Mouse (Mus musculus): Measurements from ENCODE around the gene Git2.

Git2 gene

GRCm38 (mm10) chr5:114764812-114765735 lies 10.2 kb downstream of the Git2 start:
- DNase-seq (ENCODE audit: low spot score) = no peak

DNA sequence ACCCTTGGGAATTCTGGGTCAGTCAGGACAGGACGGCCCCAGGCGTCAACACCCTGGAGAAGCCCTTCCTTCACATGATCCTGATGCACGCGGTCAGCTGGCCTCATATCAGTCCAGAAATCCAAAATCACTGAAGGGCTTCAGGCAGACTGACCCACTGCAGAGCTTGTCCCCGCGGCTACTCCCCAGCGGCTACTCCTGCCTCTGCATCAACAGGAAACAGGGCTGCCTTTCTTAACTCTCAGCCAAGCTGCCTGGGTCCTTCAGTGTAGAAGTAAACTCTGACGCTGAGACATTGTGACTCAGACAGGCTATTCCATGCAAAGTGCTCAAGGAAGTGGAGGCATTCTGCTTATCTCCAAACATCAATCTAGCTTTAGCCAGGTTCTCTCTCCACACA lies 13.3 kb downstream of the Git2 start:
- no peak for DNase-seq (ENCODE audit: low spot score)

DNA sequence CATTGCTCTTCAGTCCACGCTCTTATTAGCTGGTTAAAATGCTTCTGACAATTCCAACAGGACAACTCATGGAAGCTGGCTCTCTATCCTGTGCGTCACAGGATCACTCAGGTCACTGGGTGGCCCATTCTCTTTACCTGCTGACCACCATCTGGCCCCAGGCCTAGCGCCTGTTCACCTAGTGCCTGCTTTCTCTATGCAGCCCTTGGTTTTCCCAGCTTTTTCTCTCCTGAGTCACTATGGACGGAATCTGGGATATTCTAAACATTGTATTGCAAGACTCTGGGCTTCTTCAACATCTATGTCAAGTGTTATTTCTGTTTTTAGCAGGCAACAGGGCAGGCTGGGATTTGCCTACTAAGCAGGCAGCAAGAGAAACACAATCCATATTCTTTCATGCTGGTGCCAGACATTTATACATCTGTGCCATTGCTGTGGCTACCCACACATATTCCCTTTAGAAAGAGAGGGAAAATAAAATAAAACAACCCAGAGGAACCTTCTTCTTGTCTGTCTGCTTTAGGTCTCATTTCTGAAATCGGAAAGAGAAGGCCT lies 15.7 kb downstream of the Git2 start:
- DNase-seq (ENCODE audit: low spot score) = no peak

DNA sequence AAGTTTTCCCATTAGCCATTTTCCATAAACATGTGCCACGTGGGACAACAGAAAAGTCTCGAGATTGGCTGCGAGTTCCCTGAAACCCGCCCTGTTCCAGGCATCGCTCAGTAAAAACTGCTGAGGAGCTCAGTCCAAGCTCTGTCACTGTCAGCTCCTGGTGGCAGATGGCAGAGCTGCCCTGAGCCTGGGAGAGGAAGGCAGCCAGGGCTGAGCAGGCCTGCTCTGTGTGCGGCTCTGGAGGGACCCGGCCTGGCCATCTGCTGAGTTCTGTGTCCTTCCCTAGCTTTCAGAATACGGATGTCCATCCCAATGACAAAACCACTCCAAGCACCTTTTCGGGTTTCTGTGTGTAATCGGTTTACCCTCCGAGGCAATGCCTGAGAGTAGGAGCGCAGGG lies 21.9 kb downstream of the Git2 start:
- DNase-seq (ENCODE audit: low spot score) = no peak

GRCm38 (mm10) chr5:114752397-114752796 lies 22.9 kb downstream of the Git2 start:
- DNase-seq (ENCODE audit: low spot score) = no peak

DNA sequence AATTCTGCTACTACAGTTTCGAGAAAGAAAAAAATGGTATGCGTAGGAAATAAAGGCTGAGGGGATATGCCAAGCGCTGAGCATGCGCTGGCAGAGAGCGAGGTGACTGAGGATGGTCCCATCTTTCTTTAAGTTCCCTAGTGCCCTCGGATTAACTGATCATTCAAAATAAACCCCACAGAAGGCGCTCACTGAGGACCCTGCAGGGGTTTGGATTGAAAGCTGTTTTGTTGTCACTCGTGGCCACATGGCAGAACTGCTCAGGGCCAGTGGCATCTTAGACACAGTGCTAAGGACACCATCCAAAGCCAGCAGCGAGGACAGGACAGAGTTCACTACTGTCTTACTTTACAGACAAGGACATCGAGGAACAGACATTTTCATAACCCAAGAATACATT lies 25.0 kb downstream of the Git2 start:
- DNase-seq (ENCODE audit: low spot score) = no peak

DNA sequence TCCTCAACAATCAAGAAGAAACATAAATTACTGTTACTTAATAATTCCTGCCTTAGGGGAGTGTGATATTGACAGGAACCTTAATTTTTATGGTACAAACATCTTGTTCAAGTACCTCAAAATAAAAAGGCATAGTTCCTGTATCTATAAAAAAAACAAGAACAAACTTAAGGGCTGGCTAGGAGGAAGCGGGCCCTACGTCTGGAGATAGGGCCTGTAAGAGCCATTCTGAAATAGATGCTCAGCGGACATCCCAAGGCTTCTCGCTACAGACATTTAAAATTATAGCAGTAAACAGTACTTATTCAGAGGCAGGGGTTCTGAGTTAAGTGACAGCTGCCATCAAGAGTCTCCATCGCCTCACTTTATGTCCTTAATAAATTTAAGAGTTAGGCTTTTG lies 27.8 kb downstream of the Git2 start:
- no peak for DNase-seq (ENCODE audit: low spot score)

DNA sequence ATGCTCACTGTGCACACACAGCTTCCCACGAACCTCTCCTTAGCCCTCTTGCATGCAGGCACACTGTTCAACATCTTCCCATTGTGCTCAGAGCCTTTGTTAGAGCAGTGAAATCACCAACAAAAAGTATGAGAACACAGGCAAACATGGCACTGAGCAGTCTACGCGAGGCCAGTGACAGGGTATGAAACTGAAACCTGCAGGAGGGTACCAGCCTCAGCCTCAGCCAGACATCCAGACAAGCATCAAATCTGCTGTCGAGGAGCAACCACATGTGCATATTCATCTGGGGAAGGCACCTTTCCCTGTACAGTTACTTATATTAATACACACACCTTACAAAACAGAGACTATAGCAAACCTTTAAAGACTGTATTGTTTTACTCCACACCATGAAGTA lies 28.4 kb downstream of the Git2 start:
- DNase-seq (ENCODE audit: low spot score) = no peak

- no peak for DNase-seq (ENCODE audit: low spot score)
Measured at GRCm38 (mm10) chr5:114745581-114745980, 29.7 kb downstream of the Git2 start.

GRCm38 (mm10) chr5:114743697-114744090 lies 31.6 kb downstream of the Git2 start:
- no peak for DNase-seq (ENCODE audit: low spot score)

DNA sequence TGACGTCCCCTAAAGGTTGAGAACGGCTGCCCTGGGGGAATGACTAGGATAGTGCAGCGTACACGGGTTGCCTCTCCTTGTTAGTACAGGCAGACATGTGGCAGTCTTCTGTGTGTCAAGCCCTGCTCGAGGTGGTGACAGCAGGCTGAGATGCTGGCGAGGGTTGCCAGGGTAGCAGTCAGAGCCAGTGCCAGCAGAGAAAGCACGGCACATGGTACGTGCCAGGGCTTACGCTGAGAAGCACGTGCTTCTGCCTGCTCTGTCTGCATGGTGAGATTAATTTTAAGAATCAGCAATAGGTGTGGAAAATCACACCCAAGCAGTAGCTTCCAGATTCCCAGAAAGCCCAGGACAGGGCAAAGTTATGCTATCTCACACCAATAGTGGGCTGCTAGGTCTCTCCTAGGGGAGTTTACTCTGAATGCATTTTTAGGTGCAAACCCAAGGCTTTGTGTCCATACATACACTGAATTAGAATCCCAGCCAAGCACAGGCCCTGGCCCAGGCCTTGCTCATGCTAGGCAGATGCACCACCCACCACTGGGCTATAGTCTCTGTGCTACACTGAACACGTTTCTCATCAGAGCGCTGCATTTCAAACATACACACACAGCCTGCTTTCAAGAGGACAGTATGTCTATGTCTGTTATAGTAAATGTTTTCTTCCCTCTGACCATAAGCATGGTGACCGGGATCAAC lies 32.2 kb downstream of the Git2 start:
- no peak for DNase-seq (ENCODE audit: low spot score)

GRCm38 (mm10) chr5:114742572-114742971 lies 32.7 kb downstream of the Git2 start:
- DNase-seq (ENCODE audit: low spot score) = no peak

- DNase-seq (ENCODE audit: low spot score) = no peak
Measured at GRCm38 (mm10) chr5:114740595-114740994, 34.7 kb downstream of the Git2 start.

- no peak for DNase-seq (ENCODE audit: low spot score)
Measured at GRCm38 (mm10) chr5:114738707-114739241, 36.5 kb downstream of the Git2 start.

DNA sequence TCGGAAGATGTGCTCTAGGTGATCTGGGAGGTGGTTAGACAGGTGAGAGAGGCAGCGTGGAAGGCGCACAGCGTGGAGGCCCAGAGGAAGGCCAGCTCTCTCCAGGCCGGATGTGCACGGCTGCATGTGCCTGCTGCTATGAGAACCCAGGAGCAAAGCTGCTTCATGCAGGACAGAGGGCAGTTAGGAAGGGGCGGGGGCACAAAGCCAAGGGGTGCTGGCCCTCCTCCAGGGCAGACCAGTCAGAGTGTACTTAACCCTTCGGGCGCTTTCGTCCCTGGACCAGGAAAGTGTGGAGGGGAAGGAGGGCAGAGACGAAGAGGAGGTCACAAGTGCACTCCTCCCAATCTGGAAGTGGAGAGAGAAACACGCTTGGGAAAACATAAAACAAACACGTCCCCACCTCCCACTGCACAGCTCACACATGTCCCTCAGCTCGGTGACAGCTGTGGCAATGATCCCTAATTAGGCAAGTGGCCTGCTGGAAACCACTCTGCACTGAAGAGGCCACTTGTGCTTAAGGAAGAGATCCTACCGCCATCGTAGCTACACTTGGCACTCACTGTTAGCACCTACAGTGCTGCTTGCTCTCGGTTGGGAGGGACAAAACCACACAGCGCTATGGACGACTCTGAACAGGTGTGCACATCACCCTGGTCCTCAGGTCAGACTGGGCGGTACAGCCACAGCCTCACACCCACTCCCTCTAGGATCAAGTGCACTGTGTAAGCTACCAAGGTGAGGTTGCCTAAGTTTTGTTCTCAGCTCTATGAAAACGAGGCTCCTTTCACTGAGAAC lies 38.0 kb downstream of the Git2 start:
- DNase-seq (ENCODE audit: low spot score) = no peak

DNA sequence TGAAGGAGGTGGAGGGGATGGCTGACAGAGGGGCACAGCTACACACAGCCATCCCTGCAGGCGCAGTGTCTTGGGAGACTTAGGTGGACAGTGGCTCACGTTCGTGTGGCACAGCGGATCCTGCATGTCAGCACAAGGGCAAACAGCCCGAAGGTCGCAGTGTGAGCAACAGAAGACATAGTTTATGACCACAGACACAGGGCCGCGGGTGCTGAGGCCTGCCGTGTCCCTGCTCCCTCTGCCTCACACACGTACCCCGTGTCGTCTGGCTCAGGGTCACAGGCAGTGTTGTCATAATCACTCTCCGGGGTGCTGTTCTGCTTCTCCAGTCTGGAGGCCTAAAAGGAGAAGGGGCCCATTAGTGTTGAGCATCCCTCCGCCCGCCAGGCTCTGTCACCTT lies 41.7 kb downstream of the Git2 start:
- DNase-seq (ENCODE audit: low spot score) = no peak

- DNase-seq (ENCODE audit: low spot score) = no peak
Measured at GRCm38 (mm10) chr5:114731969-114732368, 43.3 kb downstream of the Git2 start.

DNA sequence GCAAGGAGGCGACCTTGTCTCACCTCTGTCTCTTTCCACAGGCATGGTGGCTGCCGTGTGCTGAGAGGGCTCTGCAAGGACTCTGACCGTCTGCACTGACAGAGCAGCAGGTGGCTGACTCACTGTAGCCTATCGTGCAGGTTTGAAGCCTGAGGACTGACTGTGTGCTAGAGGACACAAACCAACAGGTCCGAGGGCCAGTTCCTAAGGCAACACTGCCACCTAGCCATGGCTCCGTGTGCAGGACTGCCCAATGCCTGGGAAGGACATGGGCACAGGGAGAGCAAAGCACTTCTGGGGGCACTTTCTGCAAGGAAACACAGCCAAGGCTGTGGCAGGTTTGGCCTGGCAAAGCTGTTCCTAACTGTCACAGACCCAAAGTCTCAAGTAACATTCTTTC lies 43.8 kb downstream of the Git2 start:
- no peak for DNase-seq (ENCODE audit: low spot score)

DNA sequence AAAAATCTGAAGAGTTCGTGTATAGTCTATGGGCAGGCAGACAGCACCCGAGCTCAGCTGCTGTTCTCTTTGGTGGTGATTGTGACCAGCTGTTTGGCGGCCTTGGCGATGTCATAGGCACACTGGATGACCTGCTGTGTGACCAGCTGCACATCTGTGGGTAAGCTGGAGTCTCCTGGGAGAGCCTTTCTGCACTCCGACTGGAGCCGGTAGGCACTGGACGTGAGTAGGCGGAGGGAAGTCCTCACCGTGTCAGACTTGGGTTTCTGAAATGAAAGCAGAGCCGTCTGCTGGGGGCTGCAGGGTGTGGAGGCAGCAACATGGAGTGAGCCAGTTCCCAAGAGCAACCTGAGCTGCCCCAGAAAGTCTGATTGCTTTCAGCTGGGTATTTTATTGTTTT lies 45.2 kb downstream of the Git2 start:
- DNase-seq (ENCODE audit: low spot score) = no peak

DNA sequence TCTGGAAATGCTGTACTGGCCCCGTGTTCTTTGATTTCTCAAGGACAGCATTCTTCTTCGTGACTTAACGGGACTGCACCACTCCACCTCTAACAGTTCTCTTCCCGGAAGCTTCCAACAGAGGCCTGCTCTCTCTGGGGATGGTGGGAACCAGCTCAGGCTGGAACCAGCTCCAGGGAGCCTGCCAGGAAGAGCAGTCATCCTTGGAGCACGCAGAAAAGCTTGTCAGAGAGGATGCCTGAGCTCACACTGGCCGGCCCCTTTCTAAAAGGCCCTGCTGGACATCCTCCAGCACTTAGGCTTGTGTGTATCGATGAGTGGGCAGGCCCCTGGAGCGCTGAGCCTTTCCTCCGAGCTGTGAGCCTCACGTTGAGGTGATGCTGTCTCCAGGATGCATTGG lies 47.2 kb downstream of the Git2 start:
- no peak for DNase-seq (ENCODE audit: low spot score)

DNA sequence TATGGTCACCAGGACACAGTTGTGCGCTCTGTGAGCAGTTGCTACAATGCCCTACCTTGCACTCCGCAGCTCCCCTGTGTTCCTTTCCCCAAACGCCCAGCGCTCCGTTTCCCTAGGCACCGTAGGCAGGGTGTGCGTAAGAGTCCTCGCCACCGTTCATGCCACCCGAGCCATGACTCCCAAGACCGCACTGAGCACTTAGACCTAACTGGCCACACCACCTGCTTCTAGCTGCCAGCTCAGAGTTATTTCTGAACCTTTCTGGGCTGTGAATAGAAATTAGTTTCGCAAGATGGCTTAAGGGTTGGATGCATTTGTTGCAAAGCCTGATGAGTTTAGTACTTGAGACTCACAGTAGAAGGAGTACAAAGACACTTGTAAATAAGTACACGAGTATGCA lies 52.5 kb downstream of the Git2 start:
- no peak for DNase-seq (ENCODE audit: low spot score)

- no peak for DNase-seq (ENCODE audit: low spot score)
Measured at GRCm38 (mm10) chr5:114721969-114722368, 53.3 kb downstream of the Git2 start.

Data from c-Kit-positive CD71-positive TER-119-positive erythroid progenitor cells, embryonic 14.5 days (primary cell).